Comparison of ENCODE assay signal across 8 mouse cellular contexts in the genomic region with DNA sequence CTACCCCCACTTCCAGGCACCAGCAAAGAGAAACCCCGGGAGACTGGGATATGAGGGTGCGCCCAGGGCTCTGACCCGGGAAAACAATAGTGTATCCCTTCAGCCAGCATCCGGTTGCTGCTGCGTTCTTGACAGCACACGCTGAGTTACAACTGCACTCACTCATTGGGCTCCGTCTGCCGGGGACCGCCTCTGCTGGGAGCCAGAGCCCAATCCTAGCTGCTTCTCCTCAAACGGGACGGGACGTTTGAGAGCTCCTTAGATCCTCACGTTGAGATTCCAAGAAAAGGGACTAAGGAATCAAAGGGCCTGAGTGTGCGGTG. TPM values are rescaled to one million over a fixed set of nuclear protein-coding genes. Genes with fewer than 3 reads are reported as not detected.
DNase-seq lines count a peak whose midpoint lies in the region; ATAC-seq lines count a peak whose summit lies in the region.

No protein-coding gene starts in this region.

- H3K4me2 ChIP-seq in hindbrain, embryonic 14.5 days (replicated peaks): peak overlapping the region; percentile 98

- peaks cover 16% of the 10 kb centered on the region; the same call in 1 of the 2 replicates for H3K4me1 ChIP-seq in hindbrain, embryonic 14.5 days (replicated peaks; ENCODE audit: control insufficient read depth, insufficient read depth, low read length)

- WGBS in hindbrain, embryonic 14.5 days: 1% methylated on average over 14 of the region's 14 CpGs

- H3K27ac ChIP-seq in hindbrain, embryonic 14.5 days: peak overlapping the region; percentile 82

- H3K4me3 ChIP-seq in hindbrain, embryonic 14.5 days (replicated peaks; ENCODE audit: low read length): peak overlapping the region; percentile 45

- ATAC-seq in frontal cortex, adult (ENCODE audit: low TSS enrichment): peak; percentile 89
- ATAC-seq in hindbrain, embryonic 14.5 days (ENCODE audit: low FRiP score): peak; percentile 65

- H3K9ac ChIP-seq in hindbrain, embryonic 14.5 days: peak overlapping the region; percentile 56

- H3K9me3 ChIP-seq in hindbrain, embryonic 14.5 days (ENCODE audit: control insufficient read depth, low read length): no peaks in the 10 kb centered on the region

- H3K36me3 ChIP-seq in hindbrain, embryonic 14.5 days (replicated peaks; ENCODE audit: control insufficient read depth, insufficient read depth): no peaks in the 10 kb centered on the region

- DNase-seq in ZHBTc4 (ENCODE audit: low read depth, low spot score): peak; percentile 96
- DNase-seq in cerebellum, adult 9-10 months: peak; percentile 67
- peak; percentile 44 for DNase-seq in hindbrain, embryonic 14.5 days (ENCODE audit: low spot score)
- DNase-seq in left cerebral cortex, adult 18-20 months (ENCODE audit: low spot score in 2 of 2): peak; percentile 20 to 50
- peak; percentile 80 for DNase-seq in lung, postnatal 25 days (ENCODE audit: low spot score)
- DNase-seq in right cerebral cortex, adult 18-20 months: peak; percentile 59
- DNase-seq in thymus, postnatal 14 days: no peak

- no peaks in the 10 kb centered on the region for H3K27me3 ChIP-seq in hindbrain, embryonic 14.5 days (ENCODE audit: control insufficient read depth, insufficient read depth, low read length)

RNA-seq across cellular contexts. Expression of gene Scd1, which starts 0.5 kb away (rescaled TPM):
- polyA plus RNA-seq in hindbrain, embryonic 14.5 days (2014; fragmentation: Nextera tagmentation; extraction: Ambion mirVana): 8.4 and 10.6 TPM in 2 replicates
- 100 to 1,000 TPM; 126 to 146 TPM for total RNA-seq in left cerebral cortex, adult 18-20 months (2021)
